Mouse (Mus musculus): ENCODE results near the gene Atxn1.

DNA sequence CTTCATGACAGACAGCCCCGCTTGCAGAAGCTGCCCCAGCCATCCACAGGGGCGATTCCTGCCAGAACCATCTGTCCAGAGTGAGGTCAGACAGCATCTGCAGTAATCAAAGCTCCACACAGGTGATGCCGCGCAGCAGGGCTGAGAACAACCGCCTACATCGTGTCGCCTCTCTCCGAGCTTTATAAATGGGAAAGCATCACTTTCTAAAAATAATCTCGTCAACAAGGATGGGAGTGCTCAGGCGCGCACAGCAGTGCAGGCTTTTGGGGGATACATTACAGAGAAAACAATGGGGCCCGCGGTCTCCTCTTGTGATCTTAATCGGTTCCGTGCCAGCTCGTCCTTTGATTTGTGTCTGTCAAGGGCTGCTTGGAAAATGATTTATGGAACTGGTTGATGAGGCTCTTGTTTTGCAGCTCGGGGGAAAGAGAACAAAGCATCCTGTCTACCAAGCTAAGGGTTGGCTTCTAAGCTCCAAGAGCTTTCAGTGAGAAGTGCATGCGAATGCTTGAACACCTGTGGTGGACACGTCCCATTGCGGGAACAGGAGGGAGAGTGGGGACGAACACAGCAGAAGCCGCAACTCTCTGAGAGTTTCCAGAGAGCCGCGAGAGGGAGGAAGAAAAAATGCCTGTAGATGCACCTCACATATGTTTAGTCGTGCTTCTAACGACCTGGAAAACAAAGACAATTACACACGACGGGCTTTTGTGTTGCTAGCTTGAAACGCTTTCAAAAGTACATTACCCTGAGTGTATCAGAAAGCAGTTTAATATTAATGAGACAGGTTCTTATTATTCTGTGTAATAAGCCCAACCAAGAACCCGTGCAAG, 44.2 kb upstream of the Atxn1 start:
- TF ChIP-seq CTCF (IDR thresholded peaks at IDR 0.05; ENCODE audit: low read depth, low read length): no peak
- no peak for TF ChIP-seq TAL1 (conservative IDR thresholded peaks at IDR 0.05; ENCODE audit: low read depth, low read length)
- TF ChIP-seq POLR2AphosphoS5 (IDR thresholded peaks at IDR 0.05; ENCODE audit: insufficient replicate concordance, low read depth, low read length): no peak
- TF ChIP-seq GATA2 (IDR thresholded peaks at IDR 0.05; ENCODE audit: borderline replicate concordance, low read depth, low read length): no peak
